Mouse (Mus musculus) ES-Bruce4 (cell line): Measurements from ENCODE around the gene Gabra4.

Experiments used
- CTCF ChIP-seq: IDR thresholded peaks from one replicate; pipeline ENCODE4 v1.8.1; 2011; ENCODE audit warnings: low read depth, low read length
- EP300 ChIP-seq: IDR thresholded peaks from 2 replicates; pipeline ENCODE4 v1.6.1; 2011; ENCODE audit warnings: low read depth, low read length; ENCODE audit not compliant: insufficient read depth
- POLR2A ChIP-seq: IDR thresholded peaks from one replicate; pipeline ENCODE4 v1.8.1; 2011; ENCODE audit warnings: low read length; ENCODE audit not compliant: insufficient read depth

GRCm38 (mm10) chr5:71648108-71648507 lies 10.0 kb downstream of the Gabra4 start:
- no peak for TF ChIP-seq CTCF
- TF ChIP-seq EP300: no peak
- TF ChIP-seq POLR2A: no peak
